Mouse (Mus musculus) limb, embryonic 11.5 days (tissue): Measurements from ENCODE around the gene Ccl9. TPM values are rescaled to one million over a fixed set of nuclear protein-coding genes. Genes with fewer than 3 reads are reported as not detected.

Experiments used
- ATAC-seq: fragments of 200-750 bp; cut with Nextera tagmentation; 2 replicates; pipeline ENCODE4 v1.8.0; 2017; ENCODE audit warnings: low read depth; ENCODE audit not compliant: insufficient number of reproducible peaks, low FRiP score, low TSS enrichment
- DNase-seq: peaks from one replicate; pipeline ENCODE4 v3.0.0-alpha.2; 2015; ENCODE audit warnings: low spot score
- H3K27ac ChIP-seq: fragments of 300-500 bp; sonication (generic); replicated peaks from 2 replicates; pipeline ENCODE4 v1.5.1; 2014; ENCODE audit warnings: low read depth, mild to moderate bottlenecking, low read length
- H3K27me3 ChIP-seq: fragments of 300-500 bp; sonication (generic); 2 replicates; pipeline ENCODE4 v1.6.1; 2014; ENCODE audit warnings: mild to moderate bottlenecking, low read length, mixed read lengths; ENCODE audit not compliant: control insufficient read depth, insufficient read depth
- H3K36me3 ChIP-seq: fragments of 300-500 bp; sonication (generic); 2 replicates; pipeline ENCODE4 v1.6.1; 2014; ENCODE audit warnings: mild to moderate bottlenecking, low read length, moderate library complexity, mixed read lengths; ENCODE audit not compliant: control insufficient read depth, insufficient read depth
- H3K4me1 ChIP-seq: fragments of 300-500 bp; sonication (generic); 2 replicates; pipeline ENCODE4 v1.6.1; 2014; ENCODE audit warnings: low read length, mixed read lengths; ENCODE audit not compliant: control insufficient read depth, insufficient read depth
- H3K4me2 ChIP-seq: fragments of 300-500 bp; sonication (generic); 2 replicates; pipeline ENCODE4 v1.6.1; 2014; ENCODE audit warnings: low read depth, mild to moderate bottlenecking, moderate library complexity; ENCODE audit not compliant: severe bottlenecking
- H3K4me3 ChIP-seq: fragments of 300-500 bp; sonication (generic); 2 replicates; pipeline ENCODE4 v1.5.1; 2014; ENCODE audit warnings: low read depth, low read length
- H3K9ac ChIP-seq: fragments of 300-500 bp; sonication (generic); 2 replicates; pipeline ENCODE4 v1.6.1; 2014; ENCODE audit warnings: mild to moderate bottlenecking, low read length
- H3K9me3 ChIP-seq: fragments of 300-500 bp; sonication (generic); 2 replicates; pipeline ENCODE4 v1.6.1; 2016; ENCODE audit warnings: low read length; ENCODE audit not compliant: control insufficient read depth
- WGBS: fragments of 180-500 bp; shearing (Covaris S2); extraction: QIAGEN DNeasy Blood & Tissue Kit; methylation state at CpG from one replicate; pipeline ENCODE4 v1.1.7; 2014; 5-methylcytosine and 5-hydroxymethylcytosine counted together
- polyA plus RNA-seq: library from polyadenylated mRNA; unstranded; fragments of >200 nt; fragmentation: Nextera tagmentation; extraction: Ambion mirVana; gene quantifications from 2 replicates; pipeline ENCODE4 v1.2.1, GENCODE M21; 2014

Ccl9 gene
- polyA plus RNA-seq, 1 experiment from 2014 or later: 0.56 TPM

- H3K9ac ChIP-seq: no peak overlapping the region
- H3K27ac ChIP-seq: no peak overlapping the region
- 94% methylated on average over 8 of the region's 8 CpGs for WGBS
- H3K4me3 ChIP-seq: no peak overlapping the region
- H3K9me3 ChIP-seq: no peaks in the 10 kb centered on the region
- no peaks in the 10 kb centered on the region for H3K36me3 ChIP-seq
- no peaks in the 10 kb centered on the region for H3K4me1 ChIP-seq
- ATAC-seq (no peak), DNase-seq (no peak)
- no peak overlapping the region for H3K4me2 ChIP-seq
- H3K27me3 ChIP-seq: no peaks in the 10 kb centered on the region
Observed at GRCm38 (mm10) chr11:83572223-83572622, 6.2 kb downstream of the Ccl9 start.

GRCm38 (mm10) chr11:83570189-83570588, 8.2 kb downstream of the Ccl9 start:
- no peak overlapping the region for H3K4me3 ChIP-seq
- ATAC-seq (no peak), DNase-seq (no peak)
- H3K36me3 ChIP-seq: no peaks in the 10 kb centered on the region
- 52% methylated on average over 2 of the region's 2 CpGs for WGBS
- no peaks in the 10 kb centered on the region for H3K9me3 ChIP-seq
- H3K27me3 ChIP-seq: no peaks in the 10 kb centered on the region
- H3K4me1 ChIP-seq: no peaks in the 10 kb centered on the region
- no peak overlapping the region for H3K9ac ChIP-seq
- no peak overlapping the region for H3K27ac ChIP-seq
- no peak overlapping the region for H3K4me2 ChIP-seq

- DNase-seq (no peak), ATAC-seq (no peak)
- H3K27me3 ChIP-seq: no peaks in the 10 kb centered on the region
- H3K4me2 ChIP-seq: no peak overlapping the region
- no peaks in the 10 kb centered on the region for H3K9me3 ChIP-seq
- H3K4me1 ChIP-seq: no peaks in the 10 kb centered on the region
- no peaks in the 10 kb centered on the region for H3K36me3 ChIP-seq
- 91% methylated on average over 7 of the region's 7 CpGs for WGBS
- H3K9ac ChIP-seq: no peak overlapping the region
- no peak overlapping the region for H3K4me3 ChIP-seq
- no peak overlapping the region for H3K27ac ChIP-seq
Observed at GRCm38 (mm10) chr11:83569249-83569648, 9.2 kb downstream of the Ccl9 start.

- no peak for ATAC-seq
- Histone ChIP-seq H3K27ac (no peak overlapping the region), H3K36me3 (no peaks in the 10 kb centered on the region), H3K4me3 (no peak overlapping the region), H3K9me3 (no peaks in the 10 kb centered on the region), H3K27me3 (no peaks in the 10 kb centered on the region), H3K4me2 (no peak overlapping the region), H3K9ac (no peak overlapping the region), H3K4me1 (no peaks in the 10 kb centered on the region)
- 93% methylated on average over 3 of the region's 3 CpGs for WGBS
- DNase-seq: no peak
Observed at GRCm38 (mm10) chr11:83568786-83569185, 9.7 kb downstream of the Ccl9 start.

DNA sequence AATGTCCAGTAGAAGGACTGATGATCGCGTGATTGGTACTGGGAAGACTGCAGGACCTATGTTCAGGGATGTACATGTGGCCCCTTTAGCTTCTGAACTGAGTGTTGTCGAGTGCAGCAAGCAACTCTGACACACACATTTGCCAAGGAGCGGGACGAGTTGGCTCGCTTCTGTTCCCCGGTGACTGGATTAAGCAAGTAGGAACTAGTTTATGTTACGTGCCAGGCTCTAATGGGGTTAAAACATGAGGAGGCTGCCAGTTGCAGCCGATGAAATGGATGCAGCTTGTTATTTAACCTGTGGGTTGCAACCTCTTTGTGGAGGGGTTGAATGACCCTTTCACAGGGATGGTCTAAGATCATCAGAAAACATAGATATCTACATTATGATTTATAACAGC, 10.4 kb downstream of the Ccl9 start:
- no peak overlapping the region for H3K27ac ChIP-seq
- ATAC-seq: no peak
- 94% methylated on average over 9 of the region's 9 CpGs for WGBS

GRCm38 (mm10) chr11:83567311-83567710, 11.1 kb downstream of the Ccl9 start:
- H3K4me2 ChIP-seq: no peak overlapping the region
- WGBS: 74% methylated on average over 7 of the region's 7 CpGs
- DNase-seq (no peak), ATAC-seq (no peak)
- no peaks in the 10 kb centered on the region for H3K36me3 ChIP-seq
- H3K27ac ChIP-seq: no peak overlapping the region
- no peak overlapping the region for H3K4me3 ChIP-seq
- no peak overlapping the region for H3K9ac ChIP-seq
- no peaks in the 10 kb centered on the region for H3K9me3 ChIP-seq
- no peaks in the 10 kb centered on the region for H3K4me1 ChIP-seq
- no peaks in the 10 kb centered on the region for H3K27me3 ChIP-seq

More for the DNA sequence above, 10.4 kb downstream of the Ccl9 start:
- Histone ChIP-seq H3K9me3 (no peaks in the 10 kb centered on the region), H3K4me3 (no peak overlapping the region), H3K9ac (no peak overlapping the region), H3K36me3 (no peaks in the 10 kb centered on the region), H3K27me3 (no peaks in the 10 kb centered on the region), H3K4me2 (no peak overlapping the region), H3K4me1 (no peaks in the 10 kb centered on the region)
- no peak for DNase-seq

GRCm38 (mm10) chr11:83566617-83567016, 11.8 kb downstream of the Ccl9 start:
- H3K4me1 ChIP-seq: no peaks in the 10 kb centered on the region
- no peak overlapping the region for H3K4me2 ChIP-seq
- DNase-seq: no peak
- no peaks in the 10 kb centered on the region for H3K36me3 ChIP-seq
- no peaks in the 10 kb centered on the region for H3K27me3 ChIP-seq
- no peak overlapping the region for H3K9ac ChIP-seq
- ATAC-seq: no peak
- no peak overlapping the region for H3K27ac ChIP-seq
- H3K9me3 ChIP-seq: no peaks in the 10 kb centered on the region
- H3K4me3 ChIP-seq: no peak overlapping the region

- no peak overlapping the region for H3K4me2 ChIP-seq
- H3K4me3 ChIP-seq: no peak overlapping the region
- no peaks in the 10 kb centered on the region for H3K36me3 ChIP-seq
- WGBS: 86% methylated on average over 2 of the region's 2 CpGs
- H3K27ac ChIP-seq: no peak overlapping the region
- no peak for ATAC-seq
- no peaks in the 10 kb centered on the region for H3K4me1 ChIP-seq
- no peak overlapping the region for H3K9ac ChIP-seq
- no peaks in the 10 kb centered on the region for H3K27me3 ChIP-seq
- H3K9me3 ChIP-seq: no peaks in the 10 kb centered on the region
- no peak for DNase-seq
Observed at GRCm38 (mm10) chr11:83563754-83564153, 14.7 kb downstream of the Ccl9 start.

- no peaks in the 10 kb centered on the region for H3K36me3 ChIP-seq
- H3K9me3 ChIP-seq: no peaks in the 10 kb centered on the region
- H3K4me2 ChIP-seq: no peak overlapping the region
- WGBS: 79% methylated on average over 6 of the region's 6 CpGs
- no peak overlapping the region for H3K4me3 ChIP-seq
- no peak for DNase-seq
- H3K27ac ChIP-seq: no peak overlapping the region
- H3K9ac ChIP-seq: no peak overlapping the region
- no peaks in the 10 kb centered on the region for H3K4me1 ChIP-seq
- ATAC-seq: no peak
- H3K27me3 ChIP-seq: no peaks in the 10 kb centered on the region
Observed at GRCm38 (mm10) chr11:83562311-83562887, 16.0 kb downstream of the Ccl9 start.
